Mouse (Mus musculus) G1E (cell line): ENCODE measurements at regions not wholly inside any gene's neighbourhood (a gene's known extent, or its start where the extent isn't known, plus 50 kb on each side); places are given as distances from the start of the nearest gene placed in this dataset.

Experiments used
- ATAC-seq: 2 replicates; pipeline ENCODE4 v1.8.0; 2016; ENCODE audit warnings: mild to moderate bottlenecking; ENCODE audit not compliant: insufficient number of reproducible peaks, poor library complexity, low FRiP score, severe bottlenecking; ENCODE audit errors: extremely low read depth
- DNase-seq: peaks from one replicate; pipeline ENCODE4 v3.0.0; 2012; ENCODE audit warnings: low spot score
- H3K27me3 ChIP-seq: 2 replicates; pipeline ENCODE4 v1.6.1; 2012; ENCODE audit warnings: mild to moderate bottlenecking, low read length, inconsistent platforms; ENCODE audit not compliant: insufficient read depth
- H3K36me3 ChIP-seq: replicated peaks from 2 replicates; pipeline ENCODE3; 2012; ENCODE audit warnings: mild to moderate bottlenecking, inconsistent platforms
- H3K4me1 ChIP-seq: 2 replicates; pipeline ENCODE4 v1.6.1; 2012; ENCODE audit warnings: low read depth, low read length, inconsistent platforms, mixed read lengths; ENCODE audit not compliant: insufficient read depth
- H3K4me3 ChIP-seq: 2 replicates; pipeline ENCODE4 v1.5.1; 2012; ENCODE audit warnings: low read depth, mild to moderate bottlenecking, inconsistent platforms, low read length, moderate library complexity, mixed read lengths
- H3K9me3 ChIP-seq: replicated peaks from 2 replicates; pipeline ENCODE4 v1.6.1; 2012; ENCODE audit warnings: inconsistent platforms
- CTCF ChIP-seq: IDR thresholded peaks from 2 replicates; pipeline ENCODE4 v1.5.1; 2012; ENCODE audit warnings: low read depth, low read length, inconsistent platforms, mixed read lengths
- GATA1 ChIP-seq: IDR thresholded peaks from 2 replicates; pipeline ENCODE4 v1.6.1; 2012; ENCODE audit warnings: borderline replicate concordance, low read length, inconsistent platforms, mixed read lengths
- GATA2 ChIP-seq: IDR thresholded peaks from 2 replicates; pipeline ENCODE4 v1.6.1; 2012; ENCODE audit warnings: low read depth, low read length, inconsistent platforms, borderline replicate concordance
- POLR2AphosphoS5 ChIP-seq: IDR thresholded peaks from 2 replicates; pipeline ENCODE4 v1.6.1; 2012; ENCODE audit warnings: low read depth, low read length, inconsistent platforms; ENCODE audit not compliant: insufficient replicate concordance
- TAL1 ChIP-seq: conservative IDR thresholded peaks from 2 replicates; pipeline ENCODE4 v1.6.1; 2012; ENCODE audit warnings: low read depth, low read length, inconsistent platforms, mixed read lengths

DNA sequence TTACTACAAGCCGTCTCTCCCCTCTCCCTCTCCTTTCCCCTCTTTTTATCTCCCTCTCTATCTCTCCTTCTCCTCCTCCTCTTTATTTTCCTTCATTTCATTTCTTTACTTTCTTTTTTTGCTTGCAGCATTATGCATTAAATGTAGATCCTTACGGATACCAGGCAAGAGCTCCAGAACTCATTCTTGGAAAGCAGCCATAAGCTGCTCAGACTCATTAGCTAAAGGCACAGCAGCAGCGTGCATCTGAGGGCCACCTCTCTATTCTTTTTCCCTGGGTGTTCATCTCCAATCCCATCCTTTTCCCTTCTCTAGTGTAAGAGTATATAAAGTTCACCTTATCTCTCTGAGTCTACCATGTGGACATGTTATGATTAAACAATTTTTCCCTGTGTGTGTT is 149.4 kb upstream of the Ccdc122 start:
- no peak for DNase-seq
- Histone ChIP-seq H3K9me3 (no peaks in the 10 kb centered on the region), H3K4me3 (no peak overlapping the region), H3K27me3 (no peaks in the 10 kb centered on the region), H3K4me1 (no peaks in the 10 kb centered on the region; the same call in 1 of the 2 replicates), H3K36me3 (no peaks in the 10 kb centered on the region)
- TF ChIP-seq TAL1 (no peak), GATA1 (no peak), GATA2 (no peak), CTCF (no peak), POLR2AphosphoS5 (no peak)
- no peak for ATAC-seq

DNA sequence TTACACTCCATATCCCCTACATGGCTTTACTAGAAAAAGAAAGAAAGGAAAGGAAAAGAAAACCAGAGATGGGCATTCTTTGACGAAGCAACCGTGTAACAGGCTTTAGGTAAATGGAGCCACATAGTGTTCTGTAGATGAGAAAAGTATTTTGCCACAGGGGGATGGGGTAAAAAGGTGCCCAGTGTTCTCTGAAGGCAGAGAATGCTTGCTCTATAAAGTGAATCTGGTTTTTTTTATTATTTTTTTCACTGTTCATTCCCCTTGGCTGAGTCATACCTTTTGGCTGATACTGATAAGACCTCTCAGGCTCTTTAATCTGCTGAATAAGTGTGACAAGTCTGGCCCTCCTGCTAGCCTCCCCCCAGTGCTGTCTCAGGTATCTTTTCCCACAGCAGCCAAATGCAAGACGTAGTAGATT is 153.3 kb upstream of the Ccdc122 start:
- TF ChIP-seq GATA1 (no peak), POLR2AphosphoS5 (no peak), CTCF (no peak), GATA2 (no peak), TAL1 (no peak)
- DNase-seq (no peak), ATAC-seq (peak; percentile 82)
- no peaks in the 10 kb centered on the region; the same call in 1 of the 2 replicates for H3K4me1 ChIP-seq
- H3K27me3 ChIP-seq, result no peaks in the 10 kb centered on the region
- H3K4me3 ChIP-seq, result no peak overlapping the region
- H3K9me3 ChIP-seq, result 0 out of 2 replicates have a peak, but pooled peaks cover 2% of the 10 kb centered on the region
- H3K36me3 ChIP-seq, result no peaks in the 10 kb centered on the region

DNA sequence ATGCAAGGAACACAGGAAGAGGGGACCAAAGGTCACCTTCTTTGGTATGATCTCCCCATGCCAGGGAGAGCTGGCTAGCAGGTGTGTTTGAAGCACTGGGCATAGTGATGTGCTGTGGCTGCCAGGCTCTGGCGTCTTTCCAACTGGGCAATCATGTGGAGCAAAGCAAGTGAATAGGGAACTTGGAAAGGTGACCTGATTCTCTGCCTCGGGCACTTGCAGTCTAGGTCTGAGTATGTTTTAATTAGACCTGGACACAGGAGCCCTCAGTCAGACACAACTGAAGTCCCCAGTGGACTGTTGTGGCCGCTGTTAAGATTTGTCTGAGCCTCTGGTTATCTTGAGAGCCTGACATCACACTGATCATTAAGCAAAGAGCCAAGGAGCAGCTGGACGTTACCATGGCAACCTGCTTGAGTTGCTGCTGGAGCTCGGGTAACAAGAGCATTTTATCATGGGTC is 153.8 kb upstream of the Ccdc122 start:
- Histone ChIP-seq H3K27me3 (no peaks in the 10 kb centered on the region), H3K36me3 (no peaks in the 10 kb centered on the region), H3K9me3 (0 out of 2 replicates have a peak, but pooled peaks cover 2% of the 10 kb centered on the region), H3K4me1 (no peaks in the 10 kb centered on the region; the same call in 1 of the 2 replicates), H3K4me3 (no peak overlapping the region)
- TF ChIP-seq CTCF, result no peak
- no peak for ATAC-seq
- no peak for DNase-seq

DNA sequence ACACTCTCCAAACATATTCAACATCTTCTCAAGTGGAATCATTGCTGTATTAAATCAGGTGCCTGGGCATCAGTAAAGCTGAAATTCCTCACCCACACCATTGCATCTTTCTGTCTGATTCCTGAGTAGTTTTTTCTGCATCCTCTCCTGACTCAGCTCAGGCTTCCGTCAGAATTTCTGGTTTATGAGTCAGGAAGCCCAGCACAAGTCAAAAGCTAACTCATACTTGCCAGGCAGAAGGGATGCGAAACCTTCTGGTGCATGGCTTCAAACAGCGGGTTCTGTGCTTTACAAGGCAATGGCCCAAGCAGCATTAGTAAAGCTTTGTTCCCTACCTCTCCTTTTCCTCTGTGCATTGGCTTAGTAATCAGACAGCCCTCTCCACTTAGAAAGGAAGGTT is 155.7 kb upstream of the Ccdc122 start:
- Histone ChIP-seq H3K27me3 (no peaks in the 10 kb centered on the region), H3K4me3 (no peak overlapping the region), H3K9me3 (0 out of 2 replicates have a peak, but pooled peaks cover 2% of the 10 kb centered on the region), H3K4me1 (no peaks in the 10 kb centered on the region; the same call in 1 of the 2 replicates), H3K36me3 (no peaks in the 10 kb centered on the region)
- ATAC-seq (no peak), DNase-seq (no peak)
- no peak for TF ChIP-seq POLR2AphosphoS5
- TF ChIP-seq TAL1, result no peak

DNA sequence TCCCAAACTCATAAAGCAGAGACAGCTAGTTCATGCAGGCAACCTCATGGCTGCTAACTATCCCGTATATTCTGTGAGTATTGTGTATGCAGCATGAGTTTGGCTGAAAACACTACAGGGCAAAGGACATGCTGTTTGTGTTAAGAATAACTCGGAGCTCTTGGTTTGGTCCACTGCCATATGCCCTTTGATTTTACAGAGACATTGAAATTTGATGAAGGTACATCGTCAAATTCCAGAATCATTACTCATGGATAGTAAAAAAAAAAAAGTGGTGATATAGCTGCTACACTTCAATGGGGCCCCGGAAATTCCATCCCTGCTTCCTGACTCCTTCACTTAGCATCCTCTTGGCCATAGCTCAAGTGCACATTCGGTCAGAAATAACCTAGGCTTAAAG is 159.3 kb upstream of the Ccdc122 start:
- no peak for DNase-seq
- no peaks in the 10 kb centered on the region for H3K27me3 ChIP-seq
- no peaks in the 10 kb centered on the region for H3K36me3 ChIP-seq
- H3K9me3 ChIP-seq, result peaks cover 7% of the 10 kb centered on the region; the same call in 1 of the 2 replicates
- ATAC-seq, result no peak
- no peak for TF ChIP-seq TAL1
- no peak for TF ChIP-seq CTCF
- no peak for TF ChIP-seq GATA1
- H3K4me3 ChIP-seq, result no peak overlapping the region
- no peaks in the 10 kb centered on the region for H3K4me1 ChIP-seq

DNA sequence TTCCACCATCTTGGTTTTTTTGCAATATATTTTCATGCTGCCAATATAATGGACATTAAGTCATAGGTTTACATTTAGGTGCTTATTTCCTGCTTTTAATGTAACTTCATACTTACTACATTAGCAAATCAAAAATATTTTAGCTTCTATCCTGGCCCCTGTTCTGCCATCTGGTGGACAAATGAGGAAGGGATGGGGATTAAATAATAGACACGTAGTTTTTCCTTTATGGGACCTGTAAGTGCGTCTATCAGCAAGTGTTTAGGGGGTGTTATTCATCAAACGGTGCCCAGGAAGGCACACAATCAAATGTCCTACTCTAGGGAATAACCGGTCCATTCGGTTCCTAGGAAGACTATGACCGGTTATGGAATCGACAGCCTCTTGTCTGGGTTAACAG is 160.6 kb upstream of the Ccdc122 start:
- no peak for DNase-seq
- H3K36me3 ChIP-seq, result no peaks in the 10 kb centered on the region
- TF ChIP-seq GATA2 (no peak), CTCF (no peak), TAL1 (no peak), POLR2AphosphoS5 (no peak), GATA1 (no peak)
- H3K4me1 ChIP-seq, result no peaks in the 10 kb centered on the region
- no peak for ATAC-seq
- no peak overlapping the region for H3K4me3 ChIP-seq
- no peaks in the 10 kb centered on the region for H3K27me3 ChIP-seq
- H3K9me3 ChIP-seq, result peaks cover 7% of the 10 kb centered on the region; the same call in 1 of the 2 replicates

GRCm38 (mm10) chr14:76875266-76875900 is 161.2 kb upstream of the Ccdc122 start:
- DNase-seq, result no peak
- ATAC-seq, result no peak
- Histone ChIP-seq H3K4me3 (no peak overlapping the region), H3K9me3 (peaks cover 5% of the 10 kb centered on the region; the same call in 1 of the 2 replicates), H3K4me1 (no peaks in the 10 kb centered on the region), H3K27me3 (no peaks in the 10 kb centered on the region), H3K36me3 (no peaks in the 10 kb centered on the region)
- TF ChIP-seq TAL1, result no peak
- no peak for TF ChIP-seq GATA1
- TF ChIP-seq GATA2, result no peak
